Mouse (Mus musculus): ENCODE measurements around the gene Olfr138. TPM values are rescaled to one million over a fixed set of nuclear protein-coding genes. Genes with fewer than 3 reads are reported as not detected.

Gene Olfr138
- not detected for polyA plus RNA-seq (2012; fragmentation: generic; extraction: Trizol)

DNA sequence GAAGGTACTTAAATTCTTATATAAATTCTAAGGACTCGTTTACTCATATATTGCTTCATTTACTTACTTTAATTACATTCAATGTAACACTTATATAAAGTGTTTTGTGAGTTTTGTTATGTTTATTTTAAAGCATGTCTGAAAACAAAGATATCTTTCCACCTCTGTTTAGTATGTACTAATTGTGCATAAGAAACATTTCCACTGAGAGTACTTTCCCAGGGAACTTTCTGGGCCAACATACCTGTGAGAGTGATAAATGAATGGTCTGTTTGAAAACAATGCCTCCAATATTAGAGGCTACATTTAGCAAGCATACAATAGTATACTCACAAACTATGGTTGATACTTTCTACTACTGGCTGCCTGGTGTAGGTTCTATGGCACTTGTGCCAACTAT lies at the start of gene Olfr138:
Gene Olfr138 (plus strand): TSS at position 301 of the 400 bp plus-strand sequence.

DNA sequence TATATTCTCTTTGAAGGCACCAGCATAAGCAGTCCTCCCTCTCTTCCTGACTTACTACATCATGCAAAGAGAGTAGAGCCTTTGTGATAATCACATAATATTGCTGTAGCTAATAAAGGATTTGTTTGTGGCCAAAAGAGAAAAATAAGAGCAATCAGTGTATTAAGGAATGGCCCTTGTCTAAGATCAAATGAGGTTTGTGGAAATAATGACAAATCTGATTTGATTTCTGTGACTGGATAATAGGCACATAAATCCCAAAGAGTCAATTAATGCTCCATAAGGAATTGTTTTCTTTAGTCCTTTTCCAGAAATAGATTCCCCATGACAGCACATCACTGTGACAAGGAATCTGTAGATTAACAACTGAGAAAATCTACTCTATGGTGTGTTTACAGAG lies 46.6 kb downstream of the Olfr138 start, which contains the start of gene Olfr137:
Gene Olfr137 (minus strand): TSS at position 101 of the 400 bp plus-strand sequence.

Other genes with a start within 250 kb of the Olfr138 start
- gene Olfr129, start 201.0 kb upstream of the Olfr138 start, polyA plus RNA-seq (2012; fragmentation: generic; extraction: Trizol): not detected
- gene Olfr130, start 197.1 kb upstream of the Olfr138 start, polyA plus RNA-seq (2012; fragmentation: generic; extraction: Trizol): not detected
- gene Olfr131, start 172.3 kb upstream of the Olfr138 start, polyA plus RNA-seq (2012; fragmentation: generic; extraction: Trizol): not detected
- not detected for gene Olfr132, start 126.5 kb upstream of the Olfr138 start, polyA plus RNA-seq (2012; fragmentation: generic; extraction: Trizol)
- gene Olfr133, start 115.8 kb upstream of the Olfr138 start, polyA plus RNA-seq (2012; fragmentation: generic; extraction: Trizol): not detected
- gene Olfr134, start 89.6 kb upstream of the Olfr138 start, polyA plus RNA-seq (2012; fragmentation: generic; extraction: Trizol): not detected
- gene Olfr135, start 56.7 kb upstream of the Olfr138 start, polyA plus RNA-seq (2012; fragmentation: generic; extraction: Trizol): not detected
- not detected for gene Olfr137, start 46.5 kb downstream of the Olfr138 start, polyA plus RNA-seq (2012; fragmentation: generic; extraction: Trizol)
- not detected for gene Olfr136, start 68.8 kb downstream of the Olfr138 start, polyA plus RNA-seq (2012; fragmentation: generic; extraction: Trizol)
- gene Esp36, start 159.2 kb downstream of the Olfr138 start, polyA plus RNA-seq (2012; fragmentation: generic; extraction: Trizol): not detected